Mouse (Mus musculus): ENCODE measurements around the gene Card10. TPM values are rescaled to one million over a fixed set of nuclear protein-coding genes. Genes with fewer than 3 reads are reported as not detected.

Gene Card10
- polyA plus RNA-seq, 1 experiment from 2014 or later: 5.7 TPM

GRCm38 (mm10) chr15:78797060-78797329 is 5.8 kb downstream of the Card10 start:
- Histone ChIP-seq H3K27me3 (peaks cover 12% of the 10 kb centered on the region), H3K4me2 (no peak overlapping the region)

GRCm38 (mm10) chr15:78796196-78797059 is 6.4 kb downstream of the Card10 start:
- peak overlapping the region; percentile 60 for H3K27ac ChIP-seq
- 40% methylated on average over 25 of the region's 25 CpGs for WGBS
- no peaks in the 10 kb centered on the region for H3K9me3 ChIP-seq (replicated peaks)
- peak overlapping the region; percentile 14; the same call in 1 of the 2 replicates for H3K9ac ChIP-seq
- peaks cover 8% of the 10 kb centered on the region for H3K27me3 ChIP-seq
- H3K4me1 ChIP-seq (replicated peaks): peaks cover 38% of the 10 kb centered on the region
- H3K4me2 ChIP-seq: peak overlapping the region; percentile 21; the same call in 1 of the 2 replicates
- peaks cover 3% of the 10 kb centered on the region; the same call in 1 of the 2 replicates for H3K36me3 ChIP-seq
- ATAC-seq (replicated peaks; ENCODE audit: insufficient number of reproducible peaks, insufficient read depth, low FRiP score, low read depth): peak; percentile 74
- H3K4me3 ChIP-seq: no peak overlapping the region

More at GRCm38 (mm10) chr15:78797060-78797329, 5.8 kb downstream of the Card10 start:
- WGBS: 79% methylated on average over 8 of the region's 8 CpGs
- H3K4me1 ChIP-seq (replicated peaks): peaks cover 42% of the 10 kb centered on the region
- H3K27ac ChIP-seq: no peak overlapping the region
- no peak overlapping the region for H3K4me3 ChIP-seq
- no peaks in the 10 kb centered on the region for H3K9me3 ChIP-seq (replicated peaks)
- H3K36me3 ChIP-seq: peaks cover 2% of the 10 kb centered on the region; the same call in 1 of the 2 replicates
- no peak for ATAC-seq (replicated peaks; ENCODE audit: insufficient number of reproducible peaks, insufficient read depth, low FRiP score, low read depth)
- H3K9ac ChIP-seq: no peak overlapping the region

DNA sequence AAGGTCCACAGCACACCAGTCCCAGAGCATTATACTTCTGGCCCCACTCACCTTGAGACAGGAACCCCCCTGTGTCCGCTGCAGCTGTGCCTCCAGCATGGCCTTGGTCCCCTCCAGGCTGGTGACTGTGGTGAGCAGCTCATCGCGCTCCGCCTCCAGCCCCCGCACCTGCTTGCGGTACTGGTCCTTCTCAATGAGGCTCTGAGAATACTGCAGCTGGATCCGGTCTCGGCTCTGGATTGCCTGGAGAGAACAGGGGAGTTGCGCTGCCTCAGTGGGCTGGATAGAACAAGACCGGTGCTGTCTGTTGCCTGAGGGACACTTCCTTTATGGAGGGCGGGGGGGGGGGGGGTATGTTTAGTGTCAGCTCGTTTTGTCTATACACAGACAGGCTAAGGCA is 11.9 kb downstream of the Card10 start:
- no peaks in the 10 kb centered on the region for H3K9me3 ChIP-seq (replicated peaks)
- no peak overlapping the region for H3K9ac ChIP-seq
- ATAC-seq (replicated peaks; ENCODE audit: insufficient number of reproducible peaks, insufficient read depth, low FRiP score, low read depth): no peak
- H3K27ac ChIP-seq: peak overlapping the region; percentile 65
- no peak overlapping the region for H3K4me3 ChIP-seq
- H3K4me2 ChIP-seq: no peak overlapping the region
- 82% methylated on average over 12 of the region's 12 CpGs for WGBS
- peaks cover 45% of the 10 kb centered on the region for H3K4me1 ChIP-seq (replicated peaks)
- H3K27me3 ChIP-seq: no peaks in the 10 kb centered on the region
- peaks cover 3% of the 10 kb centered on the region; the same call in 1 of the 2 replicates for H3K36me3 ChIP-seq

DNA sequence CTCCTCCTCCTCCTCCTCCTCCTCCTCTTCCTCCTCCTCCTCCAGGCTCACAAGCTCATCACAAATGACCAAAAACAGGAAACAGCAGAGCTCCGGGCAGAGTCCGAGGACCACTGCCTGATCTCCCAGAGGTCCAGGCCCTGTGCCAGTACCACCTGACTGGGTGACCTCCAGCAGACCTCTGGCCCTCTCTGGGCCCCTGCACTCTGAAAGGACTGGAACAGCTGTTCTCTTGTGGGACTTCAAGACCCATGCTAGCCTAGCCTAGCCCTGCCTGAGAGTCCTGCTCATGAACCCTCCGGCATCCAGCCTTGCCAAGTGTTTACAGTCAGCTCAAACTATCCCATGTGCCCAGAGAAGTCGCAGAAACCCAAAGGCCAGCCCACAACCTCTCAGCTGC is 12.4 kb downstream of the Card10 start:
- WGBS: 30% methylated on average over 4 of the region's 4 CpGs
- Histone ChIP-seq H3K27me3 (no peaks in the 10 kb centered on the region), H3K9ac (no peak overlapping the region), H3K27ac (peak overlapping the region; percentile 65), H3K4me1 (replicated peaks) (peaks cover 44% of the 10 kb centered on the region), H3K4me2 (no peak overlapping the region), H3K4me3 (no peak overlapping the region), H3K9me3 (replicated peaks) (no peaks in the 10 kb centered on the region), H3K36me3 (peaks cover 3% of the 10 kb centered on the region; the same call in 1 of the 2 replicates)
- ATAC-seq (replicated peaks; ENCODE audit: insufficient number of reproducible peaks, insufficient read depth, low FRiP score, low read depth): no peak; the same call in 1 of the 2 replicates

GRCm38 (mm10) chr15:78789721-78790323 is 13.0 kb downstream of the Card10 start:
- no peak for ATAC-seq (replicated peaks; ENCODE audit: insufficient number of reproducible peaks, insufficient read depth, low FRiP score, low read depth)
- Histone ChIP-seq H3K36me3 (peaks cover 3% of the 10 kb centered on the region; the same call in 1 of the 2 replicates), H3K4me2 (no peak overlapping the region), H3K9me3 (replicated peaks) (no peaks in the 10 kb centered on the region), H3K27me3 (no peaks in the 10 kb centered on the region), H3K4me3 (no peak overlapping the region), H3K4me1 (replicated peaks) (peaks cover 38% of the 10 kb centered on the region), H3K9ac (no peak overlapping the region), H3K27ac (peak overlapping the region; percentile 54; the same call in 1 of the 2 replicates)
- 81% methylated on average over 13 of the region's 13 CpGs for WGBS

DNA sequence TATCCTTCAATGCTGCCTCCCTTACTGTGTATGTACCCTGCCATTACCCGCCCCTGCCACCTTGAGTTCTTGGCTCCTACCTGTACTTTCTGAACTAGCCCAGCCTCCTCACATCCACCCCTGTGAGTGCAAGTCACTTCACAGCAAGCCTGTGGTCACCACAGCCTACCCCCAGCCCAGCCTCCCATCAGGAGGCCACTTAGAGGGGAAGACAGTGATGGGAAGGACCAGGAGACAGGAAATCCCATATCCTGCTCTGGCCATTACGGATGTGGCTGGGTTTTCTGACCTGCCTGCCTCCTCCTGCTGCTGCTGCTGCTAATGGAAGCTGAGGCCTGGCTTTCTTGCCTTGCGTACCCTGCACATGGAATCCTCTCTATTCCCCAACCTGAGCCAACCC is 14.8 kb downstream of the Card10 start:
- H3K4me2 ChIP-seq: no peak overlapping the region
- 63% methylated on average over 3 of the region's 3 CpGs for WGBS
- H3K4me1 ChIP-seq (replicated peaks): peaks cover 38% of the 10 kb centered on the region
- no peaks in the 10 kb centered on the region for H3K27me3 ChIP-seq
- peaks cover 3% of the 10 kb centered on the region; the same call in 1 of the 2 replicates for H3K36me3 ChIP-seq
- no peaks in the 10 kb centered on the region for H3K9me3 ChIP-seq (replicated peaks)
- no peak overlapping the region for H3K4me3 ChIP-seq
- no peak for ATAC-seq (replicated peaks; ENCODE audit: insufficient number of reproducible peaks, insufficient read depth, low FRiP score, low read depth)
- H3K9ac ChIP-seq: no peak overlapping the region
- H3K27ac ChIP-seq: peak overlapping the region; percentile 62

DNA sequence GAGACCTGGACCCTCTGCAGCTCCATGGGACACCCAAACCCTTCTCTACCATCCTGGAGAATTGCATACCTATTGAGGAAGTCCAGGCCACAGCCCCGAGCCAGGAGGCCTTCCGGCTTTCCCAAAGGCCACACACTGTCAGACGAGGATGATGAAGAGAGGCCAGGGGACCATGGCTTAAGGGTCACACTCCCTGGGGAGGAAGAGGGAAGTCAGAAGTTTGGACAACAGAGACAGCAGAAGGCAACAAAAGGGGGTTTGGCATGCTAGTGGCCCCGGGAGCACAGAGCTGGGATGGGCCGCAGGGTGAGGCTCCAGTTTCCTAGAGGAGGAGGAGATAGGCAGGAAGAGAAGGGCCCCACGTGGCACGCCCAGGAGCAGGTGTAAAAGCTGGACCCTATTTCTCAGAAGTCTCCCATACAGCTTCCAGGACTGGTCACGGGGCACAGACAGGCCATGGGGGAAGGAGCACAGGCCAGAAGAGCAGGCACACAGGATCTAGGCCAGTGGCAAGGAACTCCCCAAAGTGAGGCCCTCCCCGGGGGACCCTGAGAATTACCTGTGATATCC is 15.5 kb downstream of the Card10 start:
- no peaks in the 10 kb centered on the region for H3K27me3 ChIP-seq
- no peak for ATAC-seq (replicated peaks; ENCODE audit: insufficient number of reproducible peaks, insufficient read depth, low FRiP score, low read depth)
- WGBS: 69% methylated on average over 9 of the region's 9 CpGs
- peaks cover 3% of the 10 kb centered on the region; the same call in 1 of the 2 replicates for H3K36me3 ChIP-seq
- H3K4me2 ChIP-seq: no peak overlapping the region
- H3K4me3 ChIP-seq: no peak overlapping the region
- H3K9me3 ChIP-seq (replicated peaks): no peaks in the 10 kb centered on the region
- no peak overlapping the region for H3K9ac ChIP-seq
- H3K27ac ChIP-seq: peak overlapping the region; percentile 62
- peaks cover 38% of the 10 kb centered on the region for H3K4me1 ChIP-seq (replicated peaks)

- WGBS: 68% methylated on average over 9 of the region's 9 CpGs
- Histone ChIP-seq H3K9me3 (replicated peaks) (no peaks in the 10 kb centered on the region), H3K9ac (no peak overlapping the region)
These were observed 16.4 kb downstream of the Card10 start for GRCm38 (mm10) chr15:78786411-78786818.

DNA sequence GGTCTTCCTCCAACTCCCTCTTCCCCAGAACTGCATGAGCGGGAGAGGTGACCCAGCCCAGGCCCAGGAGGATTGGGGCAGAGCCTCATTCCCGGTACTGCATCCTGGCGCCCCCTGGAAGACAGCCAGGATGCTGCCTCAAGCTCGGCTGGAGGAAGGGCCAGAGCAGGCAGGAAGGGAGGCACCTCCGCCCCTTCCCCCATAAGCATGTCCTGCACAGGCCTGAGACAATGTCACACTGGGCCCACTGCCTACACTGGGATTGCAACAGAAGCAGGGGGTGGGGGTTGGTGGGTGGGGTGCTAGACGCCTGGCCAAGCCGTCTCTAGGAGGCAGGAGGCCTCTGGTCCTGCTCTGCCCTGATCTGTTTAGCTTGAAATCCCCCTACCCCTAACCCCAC is 16.9 kb downstream of the Card10 start:
- Histone ChIP-seq H3K4me3 (no peak overlapping the region), H3K9me3 (replicated peaks) (no peaks in the 10 kb centered on the region), H3K27me3 (no peaks in the 10 kb centered on the region), H3K27ac (peak overlapping the region; percentile 62), H3K4me2 (no peak overlapping the region), H3K36me3 (no peaks in the 10 kb centered on the region), H3K9ac (no peak overlapping the region), H3K4me1 (replicated peaks) (peaks cover 38% of the 10 kb centered on the region)
- ATAC-seq (replicated peaks; ENCODE audit: insufficient number of reproducible peaks, insufficient read depth, low FRiP score, low read depth): peak; percentile 81
- WGBS: 21% methylated on average over 7 of the region's 7 CpGs

More at GRCm38 (mm10) chr15:78786411-78786818, 16.4 kb downstream of the Card10 start:
- Histone ChIP-seq H3K36me3 (no peaks in the 10 kb centered on the region), H3K4me1 (replicated peaks) (peaks cover 39% of the 10 kb centered on the region), H3K27ac (peak overlapping the region; percentile 62), H3K4me2 (no peak overlapping the region), H3K27me3 (no peaks in the 10 kb centered on the region), H3K4me3 (no peak overlapping the region)
- ATAC-seq (replicated peaks; ENCODE audit: insufficient number of reproducible peaks, insufficient read depth, low FRiP score, low read depth): no peak

DNA sequence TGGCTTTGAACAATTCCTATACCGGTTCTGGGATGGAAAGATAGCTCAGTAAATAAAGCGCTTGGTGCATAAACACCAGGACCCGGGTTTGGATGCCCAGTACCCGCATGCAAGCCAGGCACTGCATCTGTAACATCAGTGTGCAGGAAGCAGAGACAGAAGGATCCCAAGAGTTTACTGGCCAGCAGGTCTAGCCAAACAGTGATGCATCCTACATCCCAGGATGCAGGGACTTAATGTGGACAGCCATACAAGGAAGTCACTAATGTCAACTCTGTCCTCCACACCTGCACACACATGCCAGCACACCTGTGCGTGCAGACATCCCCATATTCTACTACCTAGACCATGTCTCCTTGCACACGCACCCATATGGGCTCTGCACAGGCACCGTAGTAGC is 17.6 kb downstream of the Card10 start:
- ATAC-seq (replicated peaks; ENCODE audit: insufficient number of reproducible peaks, insufficient read depth, low FRiP score, low read depth): no peak
- no peaks in the 10 kb centered on the region for H3K9me3 ChIP-seq (replicated peaks)
- H3K36me3 ChIP-seq: no peaks in the 10 kb centered on the region
- WGBS: 88% methylated on average over 7 of the region's 7 CpGs
- H3K27me3 ChIP-seq: no peaks in the 10 kb centered on the region
- peaks cover 31% of the 10 kb centered on the region for H3K4me1 ChIP-seq (replicated peaks)
- peak overlapping the region; percentile 54; the same call in 1 of the 2 replicates for H3K27ac ChIP-seq
- no peak overlapping the region for H3K4me3 ChIP-seq
- no peak overlapping the region for H3K4me2 ChIP-seq
- no peak overlapping the region for H3K9ac ChIP-seq

DNA sequence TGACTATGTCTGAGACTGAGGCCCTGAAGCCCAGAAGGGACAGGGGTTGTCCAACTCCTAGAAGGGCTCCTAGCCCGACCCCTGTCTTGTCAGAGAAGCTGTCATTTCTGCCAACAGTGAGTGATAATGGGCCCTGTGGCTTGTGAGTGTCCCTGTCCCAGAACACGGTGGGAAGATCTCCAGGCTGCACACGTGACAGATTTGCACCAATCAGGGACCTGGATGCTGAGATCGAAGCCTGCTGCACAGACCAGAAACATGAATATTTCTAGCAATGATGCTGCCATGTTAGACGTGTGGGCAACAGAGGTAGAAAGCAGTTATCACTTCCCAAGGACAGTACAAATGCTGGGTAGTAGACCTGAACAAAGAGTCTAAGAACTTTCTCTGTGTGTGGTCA is 18.3 kb downstream of the Card10 start:
- Histone ChIP-seq H3K36me3 (no peaks in the 10 kb centered on the region), H3K27me3 (no peaks in the 10 kb centered on the region), H3K4me1 (replicated peaks) (peaks cover 31% of the 10 kb centered on the region), H3K27ac (no peak overlapping the region), H3K9me3 (replicated peaks) (no peaks in the 10 kb centered on the region), H3K4me3 (no peak overlapping the region), H3K4me2 (no peak overlapping the region), H3K9ac (no peak overlapping the region)
- 61% methylated on average over 5 of the region's 5 CpGs for WGBS
- ATAC-seq (replicated peaks; ENCODE audit: insufficient number of reproducible peaks, insufficient read depth, low FRiP score, low read depth): no peak

Measured in heart, embryonic 15.5 days (tissue).